Mouse (Mus musculus) inflammation-experienced regulatory T-cells, adult 6 months (primary cell): ENCODE data around the gene Tmem248. TPM values are rescaled to one million over a fixed set of nuclear protein-coding genes. Genes with fewer than 3 reads are reported as not detected.
A peak's percentile ranks its signal among the peaks of the same experiment; 100 is the strongest.

ENCODE experiments used
- ATAC-seq: one replicate; pipeline ENCODE4 v1.8.0; 2017
- polyA plus RNA-seq, 3 experiments: library from polyadenylated mRNA; unstranded; fragments of 100-300 nt; shearing (Covaris generic); gene quantifications; one replicate each; pipeline ENCODE4 v1.2.1; 2017

Tmem248 gene
- 10 to 100 TPM; 11.2 to 13.4 (median 13.2) TPM for polyA plus RNA-seq

DNA sequence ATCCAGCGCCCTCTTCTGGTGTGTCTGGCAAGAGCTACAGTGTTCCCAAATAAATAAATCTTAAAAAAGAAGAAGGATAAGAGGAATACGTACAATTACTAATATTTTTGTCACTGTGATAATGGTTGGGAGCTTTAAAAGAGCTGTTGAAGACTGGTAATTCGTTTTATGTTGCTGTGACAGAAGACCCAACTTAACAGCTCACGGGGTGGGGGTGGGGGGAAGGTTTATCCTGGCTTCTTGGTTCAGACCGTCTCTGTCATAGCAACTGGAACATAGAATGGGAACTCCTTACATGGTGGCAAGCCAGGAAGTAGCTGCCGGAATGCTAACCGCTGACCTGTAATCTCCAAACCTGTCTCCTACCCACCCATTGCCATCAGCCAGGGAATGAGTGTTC is at the start of gene Tmem248:
Gene Tmem248, plus strand, starts transcription at position 301 of the 400 bp plus-strand sequence.
- ATAC-seq = no peak

DNA sequence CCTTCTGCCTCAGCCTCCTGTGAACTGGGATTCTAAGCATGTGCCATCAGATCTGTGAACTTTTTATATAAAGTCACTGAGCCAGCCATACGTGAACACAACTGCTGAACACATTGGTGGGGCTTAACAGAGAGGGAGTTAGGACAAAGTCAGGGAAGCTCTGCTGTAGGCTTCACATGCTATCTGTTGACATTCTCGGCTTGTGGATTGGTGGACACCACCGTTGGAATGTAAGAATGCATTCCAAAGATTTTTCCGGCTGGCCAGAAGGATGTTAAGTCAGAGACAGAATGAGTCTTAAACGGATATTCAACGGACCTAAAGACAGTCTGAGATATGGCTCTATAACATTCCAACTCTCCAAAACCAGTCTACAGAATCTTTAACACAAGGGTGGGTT is 47.8 kb upstream of the Tmem248 start:
- ATAC-seq = no peak

- ATAC-seq = no peak
Measured at GRCm38 (mm10) chr5:130170666-130171422, 46.0 kb upstream of the Tmem248 start.

DNA sequence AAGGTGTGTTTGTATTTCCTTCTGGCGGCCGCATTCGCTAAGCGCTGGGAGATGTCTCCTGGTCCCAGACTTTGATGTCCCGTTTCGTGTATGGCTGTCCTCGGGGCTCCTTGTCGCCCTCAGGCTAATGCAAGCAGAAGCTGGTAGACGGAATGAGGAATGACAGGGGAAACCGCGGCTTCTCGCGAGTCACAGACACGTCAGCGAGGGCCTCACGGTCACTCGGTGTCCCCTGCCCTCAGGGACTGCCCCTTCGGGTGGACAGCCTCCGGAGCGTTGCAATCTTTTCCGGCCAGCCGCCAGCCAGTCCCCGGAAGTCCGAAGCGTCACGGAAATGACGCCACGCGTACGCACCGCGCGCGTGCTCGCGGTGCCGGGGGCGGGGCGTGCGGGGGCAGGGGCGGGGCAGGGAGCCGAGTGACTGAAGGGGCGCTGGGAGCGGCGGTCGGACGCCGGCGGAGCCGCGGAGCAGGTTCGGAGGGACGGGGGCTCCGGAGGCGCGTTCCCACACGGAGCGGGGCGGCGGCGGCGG is 45.4 kb upstream of the Tmem248 start, which contains the start of gene Rabgef1:
Gene Rabgef1, plus strand, starts transcription at position 376 of the 532 bp plus-strand sequence.
- peak; percentile 77 for ATAC-seq

DNA sequence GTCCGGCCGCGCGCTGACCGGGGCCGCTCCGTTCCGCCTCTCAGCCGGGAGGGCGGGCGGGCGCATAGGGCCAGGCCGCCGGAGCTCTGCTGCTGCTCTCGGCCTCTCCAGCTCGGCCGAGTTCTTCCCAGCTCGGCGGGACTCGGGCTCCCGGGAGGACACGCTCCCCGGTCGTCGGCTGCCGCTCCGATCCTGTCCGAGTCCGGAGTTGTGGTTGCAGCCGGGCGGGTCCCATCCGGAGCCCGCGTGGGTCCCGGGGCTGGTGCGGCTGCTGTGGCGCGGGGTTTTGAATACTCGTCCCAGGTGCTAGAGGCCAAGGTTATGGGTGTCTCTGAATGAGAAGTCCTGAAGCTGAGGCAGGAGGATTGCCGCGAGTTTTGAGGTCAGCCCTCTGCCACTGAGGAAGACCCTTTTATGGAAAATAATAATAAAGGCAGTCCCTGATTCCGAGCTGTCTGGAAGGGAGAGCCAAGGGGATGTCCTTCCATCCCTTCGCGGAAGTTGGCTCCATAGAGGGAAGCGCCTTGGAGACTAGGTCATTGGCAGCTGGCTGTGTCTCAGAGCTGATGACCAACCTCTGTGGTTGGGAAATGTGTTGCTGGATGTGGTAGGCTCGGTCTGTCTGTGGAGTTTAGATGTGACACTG is 44.8 kb upstream of the Tmem248 start:
- ATAC-seq = peak; percentile 61

- no peak for ATAC-seq
Measured at GRCm38 (mm10) chr5:130173012-130173411, 43.9 kb upstream of the Tmem248 start.

GRCm38 (mm10) chr5:130177871-130178270 is 39.0 kb upstream of the Tmem248 start:
- ATAC-seq = no peak

DNA sequence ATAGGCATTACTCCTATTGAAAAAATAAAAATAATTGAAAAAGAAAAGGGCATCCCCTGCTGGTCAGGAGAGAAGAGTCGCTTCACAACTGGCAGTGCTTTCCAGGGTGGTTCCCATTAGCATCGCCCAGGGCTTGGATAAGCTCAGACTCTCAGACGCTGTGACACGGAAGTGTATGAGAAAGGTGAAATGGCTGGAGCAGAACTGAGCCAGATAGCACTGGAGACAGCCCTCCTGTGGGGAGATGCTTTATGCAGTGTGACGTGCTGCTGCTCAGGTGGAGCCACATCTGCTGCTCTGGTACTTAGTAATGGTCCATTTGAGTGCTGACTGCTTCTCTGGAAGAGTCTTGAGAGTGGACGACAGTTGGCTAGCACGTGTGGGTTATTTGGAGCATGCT is 36.5 kb upstream of the Tmem248 start:
- no peak for ATAC-seq

- ATAC-seq = no peak
Measured at GRCm38 (mm10) chr5:130181740-130182540, 34.9 kb upstream of the Tmem248 start.

DNA sequence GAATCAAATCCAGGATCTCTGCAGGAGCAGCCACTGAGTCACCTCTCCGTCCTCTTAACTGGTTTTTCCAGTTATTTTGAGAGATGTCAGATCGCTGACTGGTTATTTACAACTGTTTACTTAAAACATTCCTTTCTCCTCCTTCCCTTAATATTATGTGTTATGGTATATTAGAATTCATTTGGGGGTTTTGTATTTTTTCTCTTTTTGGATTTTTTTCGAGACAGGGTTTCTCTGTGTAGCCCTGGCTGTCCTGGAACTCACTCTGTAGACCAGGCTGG is 34.4 kb upstream of the Tmem248 start:
- no peak for ATAC-seq

GRCm38 (mm10) chr5:130184193-130184856 is 32.6 kb upstream of the Tmem248 start:
- ATAC-seq = no peak

- no peak for ATAC-seq
Measured at GRCm38 (mm10) chr5:130185312-130185711, 31.6 kb upstream of the Tmem248 start.

DNA sequence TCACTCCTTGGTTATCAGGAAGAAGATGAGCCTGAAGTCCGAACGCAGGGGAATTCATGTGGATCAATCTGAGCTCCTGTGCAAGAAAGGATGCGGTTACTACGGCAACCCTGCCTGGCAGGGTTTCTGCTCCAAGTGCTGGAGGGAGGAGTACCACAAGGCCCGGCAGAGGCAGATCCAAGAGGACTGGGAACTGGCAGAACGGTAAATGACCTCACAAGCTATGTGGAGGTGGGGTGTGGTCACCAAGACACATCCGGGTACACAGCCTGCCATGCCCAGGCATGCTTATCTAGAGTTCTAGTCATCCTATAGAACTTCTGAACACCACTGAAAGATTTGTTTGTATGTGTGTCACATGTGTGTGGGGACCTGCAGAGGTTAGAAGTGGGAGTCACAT is 29.5 kb upstream of the Tmem248 start:
- ATAC-seq = no peak

GRCm38 (mm10) chr5:130190909-130191308 is 26.0 kb upstream of the Tmem248 start:
- no peak for ATAC-seq

- no peak for ATAC-seq
Measured at GRCm38 (mm10) chr5:130191865-130192264, 25.0 kb upstream of the Tmem248 start.

DNA sequence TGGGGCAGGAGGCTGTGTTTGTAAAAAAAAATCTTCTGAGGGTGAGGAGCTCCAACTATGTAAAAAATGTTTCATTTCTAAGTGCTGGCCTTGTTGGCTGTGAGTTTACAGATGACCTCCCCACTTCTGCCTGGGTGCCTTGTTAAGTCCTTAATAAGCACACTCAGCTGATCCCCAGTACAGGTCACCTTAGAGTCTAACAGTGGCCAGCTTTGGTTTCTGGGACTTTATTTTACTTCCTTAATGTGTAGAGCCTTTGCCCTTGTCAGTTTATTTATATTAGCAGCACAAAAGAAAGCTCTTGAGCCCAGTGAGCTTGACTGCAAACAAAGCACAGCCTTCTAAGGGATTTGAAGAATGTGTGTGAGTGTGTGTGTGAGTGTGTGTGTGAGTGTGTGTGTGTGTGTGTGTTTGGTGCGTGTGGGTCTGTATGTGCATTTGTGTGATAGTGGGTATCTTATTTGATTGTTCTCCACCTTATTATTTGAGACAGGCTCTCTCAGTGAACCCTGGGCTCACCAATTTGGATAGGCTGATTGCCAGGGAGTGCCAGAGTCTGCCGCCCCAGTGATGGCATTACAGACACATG is 24.4 kb upstream of the Tmem248 start:
- ATAC-seq = no peak

GRCm38 (mm10) chr5:130193760-130194159 is 23.1 kb upstream of the Tmem248 start:
- ATAC-seq = no peak

DNA sequence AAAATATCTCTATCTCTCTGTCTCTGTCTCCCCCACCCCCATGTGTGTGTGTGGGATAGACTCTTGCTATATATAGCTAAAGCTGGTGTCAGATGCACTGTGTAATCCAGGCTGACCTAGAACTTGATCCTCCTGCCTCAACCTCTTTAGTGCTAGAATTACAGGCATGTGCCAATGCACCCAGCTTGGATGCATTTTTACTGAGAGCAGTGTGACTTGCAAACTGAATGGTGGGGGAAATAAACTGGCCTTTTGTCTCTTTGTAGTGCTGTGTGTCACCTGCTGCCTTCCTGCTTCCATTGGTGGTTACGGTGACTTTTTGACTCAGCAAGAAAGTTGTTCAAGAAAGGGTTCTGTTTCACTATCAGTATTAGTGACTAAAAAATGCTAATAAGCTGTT is 20.6 kb upstream of the Tmem248 start:
- peak; percentile 89 for ATAC-seq

- ATAC-seq = no peak
Measured at GRCm38 (mm10) chr5:130197454-130197853, 19.4 kb upstream of the Tmem248 start.

DNA sequence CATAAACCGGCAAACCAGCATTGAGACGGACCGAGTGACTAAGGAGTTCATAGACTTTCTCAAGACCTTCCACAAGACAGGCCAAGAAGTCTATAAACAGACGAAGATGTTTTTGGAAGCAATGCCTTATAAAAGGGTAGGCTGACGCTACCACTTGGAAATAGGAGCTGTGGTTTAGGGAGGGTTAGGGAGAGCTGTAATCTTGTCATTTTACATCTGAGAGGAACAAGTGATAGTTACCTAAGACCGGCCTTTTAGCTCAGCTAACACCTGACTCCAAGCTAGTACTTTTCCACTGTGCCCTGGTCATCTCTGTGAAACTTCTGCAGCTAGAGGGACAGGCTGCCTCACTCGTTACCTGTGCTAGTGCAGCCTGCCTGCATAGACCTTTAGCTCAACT is 18.9 kb upstream of the Tmem248 start:
- ATAC-seq = no peak

DNA sequence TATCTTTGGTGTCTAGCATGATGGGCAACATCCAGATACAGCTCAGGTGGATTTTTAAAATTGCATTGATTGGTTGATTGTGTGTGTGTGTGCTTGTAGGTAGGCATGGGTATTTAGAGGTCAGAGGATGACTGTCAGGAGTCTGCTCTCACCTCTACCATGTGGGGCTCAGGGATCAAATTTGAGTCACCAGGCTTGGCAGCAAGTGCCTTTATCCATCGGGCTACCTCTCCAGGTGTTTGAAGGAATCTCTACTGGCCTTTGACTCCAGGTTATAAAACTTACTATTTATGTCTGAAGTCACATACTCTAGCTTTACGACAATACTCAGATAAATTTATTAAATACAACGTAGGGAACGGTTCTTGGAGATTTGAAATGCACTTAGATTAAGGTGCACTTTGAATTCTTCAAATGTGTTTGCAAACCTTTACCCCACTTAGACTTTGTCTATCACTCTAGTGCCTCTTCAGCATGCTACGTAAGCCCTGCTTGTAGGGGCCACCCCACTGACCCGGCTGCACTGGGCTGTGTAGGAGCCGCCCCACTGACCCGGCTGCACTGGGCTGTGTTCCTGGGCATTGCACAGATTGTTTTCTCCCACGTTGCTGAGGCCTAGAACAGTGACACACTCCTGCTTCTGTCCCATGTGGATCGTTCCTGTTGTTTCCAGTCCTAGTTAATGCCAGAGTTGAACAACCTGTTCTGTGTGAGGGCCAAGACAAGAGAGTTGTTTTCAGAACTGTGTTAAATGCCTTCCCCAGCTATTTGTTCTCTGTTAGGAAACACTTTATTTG is 16.4 kb upstream of the Tmem248 start:
- no peak for ATAC-seq
